Mouse (Mus musculus) thymus, adult 2 months (tissue): ENCODE results near the gene P2rx4.

ENCODE experiments used
- CTCF ChIP-seq: fragments of 200-500 bp; IDR thresholded peaks from 2 replicates; pipeline ENCODE4 v1.5.1; 2012; ENCODE audit warnings: mild to moderate bottlenecking, control low read depth, low read length, moderate library complexity, borderline replicate concordance; ENCODE audit not compliant: control insufficient read depth, poor library complexity, insufficient read depth; ENCODE audit errors: extremely low read depth
- POLR2A ChIP-seq: fragments of 200-500 bp; IDR thresholded peaks from 2 replicates; pipeline ENCODE4 v1.6.1; 2012; ENCODE audit warnings: mild to moderate bottlenecking, low read length, control low read depth, moderate library complexity; ENCODE audit not compliant: control insufficient read depth, poor library complexity, insufficient read depth; ENCODE audit errors: extremely low read depth

- TF ChIP-seq POLR2A (no peak), CTCF (no peak)
Observed at GRCm38 (mm10) chr5:122770304-122770703, 63.0 kb downstream of the P2rx4 start.
